Mouse (Mus musculus): Measurements from ENCODE around the gene Snx10.

- TF ChIP-seq CHD2 (IDR thresholded peaks at IDR 0.05; ENCODE audit: low read depth, low read length) (no peak), HCFC1 (IDR thresholded peaks at IDR 0.05; ENCODE audit: borderline replicate concordance, insufficient read depth, low read length) (no peak), MAFK (IDR thresholded peaks at IDR 0.05; ENCODE audit: insufficient read depth, low read depth, low read length) (no peak), ZC3H11A (IDR thresholded peaks at IDR 0.05; ENCODE audit: borderline replicate concordance, low read depth, low read length) (no peak)
Observed at GRCm38 (mm10) chr6:51603691-51604090, 80.0 kb downstream of the Snx10 start.

Measured in ES-E14 (cell line).